Mouse (Mus musculus) neural tube, embryonic 14.5 days (tissue): ENCODE data around the gene Col15a1. TPM values are rescaled to one million over a fixed set of nuclear protein-coding genes. Genes with fewer than 3 reads are reported as not detected.

Experiments
- ATAC-seq: fragments of 200-750 bp; cut with Nextera tagmentation; 2 replicates; pipeline ENCODE4 v1.8.0; 2017; ENCODE audit warnings: low read depth, mild to moderate bottlenecking, moderate TSS enrichment, moderate library complexity
- H3K27ac ChIP-seq: fragments of 300-500 bp; sonication (generic); 2 replicates; pipeline ENCODE4 v1.5.1; 2014; ENCODE audit warnings: low read depth, mild to moderate bottlenecking, control low read depth, low read length, moderate library complexity, mixed read lengths
- H3K27me3 ChIP-seq: fragments of 300-500 bp; sonication (generic); 2 replicates; pipeline ENCODE4 v1.6.1; 2014; ENCODE audit warnings: low read length; ENCODE audit not compliant: control insufficient read depth, insufficient read depth
- H3K36me3 ChIP-seq: fragments of 300-500 bp; sonication (generic); 2 replicates; pipeline ENCODE4 v1.6.1; 2014; ENCODE audit warnings: low read length, mixed read lengths; ENCODE audit not compliant: control insufficient read depth, insufficient read depth
- H3K4me1 ChIP-seq: fragments of 300-500 bp; sonication (generic); 2 replicates; pipeline ENCODE4 v1.6.1; 2014; ENCODE audit warnings: low read length; ENCODE audit not compliant: control insufficient read depth, insufficient read depth
- H3K4me2 ChIP-seq: fragments of 300-500 bp; sonication (generic); 2 replicates; pipeline ENCODE4 v1.6.1; 2014; ENCODE audit warnings: mild to moderate bottlenecking, low read depth, low read length, control low read depth
- H3K4me3 ChIP-seq: fragments of 300-500 bp; sonication (generic); 2 replicates; pipeline ENCODE4 v1.5.1; 2014; ENCODE audit warnings: low read depth, low read length, control low read depth, mixed read lengths
- H3K9ac ChIP-seq: fragments of 300-500 bp; sonication (generic); replicated peaks from 2 replicates; pipeline ENCODE4 v1.6.1; 2014; ENCODE audit warnings: low read depth, mild to moderate bottlenecking, control low read depth, low read length, mixed read lengths
- H3K9me3 ChIP-seq: fragments of 300-500 bp; sonication (generic); 2 replicates; pipeline ENCODE4 v1.6.1; 2016; ENCODE audit warnings: low read length; ENCODE audit not compliant: control insufficient read depth
- WGBS: fragments of 180-500 bp; shearing (Covaris S2); extraction: QIAGEN DNeasy Blood & Tissue Kit; methylation state at CpG from one replicate; pipeline ENCODE4 v1.1.7; 2014; 5-methylcytosine and 5-hydroxymethylcytosine counted together
- polyA plus RNA-seq: library from polyadenylated mRNA; unstranded; fragments of >200 nt; fragmentation: Nextera tagmentation; extraction: Ambion mirVana; gene quantifications from 2 replicates; pipeline ENCODE4 v1.2.1, GENCODE M21; 2014

The Col15a1 gene
- polyA plus RNA-seq, 1 experiment from 2014 or later = 2.0 TPM

DNA sequence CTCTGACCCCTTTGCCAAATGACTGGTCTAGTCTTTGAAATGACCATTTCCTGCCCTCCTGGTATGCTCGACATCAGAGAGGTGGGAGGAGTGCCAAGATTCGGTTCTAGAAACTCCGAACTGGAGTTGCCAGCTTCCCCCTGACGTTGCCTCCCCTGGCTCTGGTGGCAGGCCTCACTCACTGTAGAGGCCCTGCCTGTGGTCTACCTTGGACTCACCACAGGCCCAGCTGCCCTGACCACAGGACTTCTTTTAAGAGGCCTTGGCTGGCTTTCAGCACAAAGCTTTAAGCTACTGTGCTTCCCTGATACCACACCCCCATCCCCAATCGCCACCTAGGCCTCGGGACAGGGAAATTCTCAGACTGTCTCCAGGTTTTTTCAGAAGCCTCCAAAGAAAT, 21.4 kb upstream of the Col15a1 start:
- 80% methylated on average over 6 of the region's 6 CpGs for WGBS
- Histone ChIP-seq H3K4me3 (no peak overlapping the region), H3K27me3 (no peaks in the 10 kb centered on the region)

GRCm38 (mm10) chr4:47196173-47196572, 11.8 kb upstream of the Col15a1 start:
- Histone ChIP-seq H3K4me2 (no peak overlapping the region), H3K36me3 (no peaks in the 10 kb centered on the region), H3K9me3 (no peaks in the 10 kb centered on the region), H3K27ac (no peak overlapping the region), H3K9ac (no peak overlapping the region), H3K4me3 (no peak overlapping the region), H3K27me3 (no peaks in the 10 kb centered on the region), H3K4me1 (no peaks in the 10 kb centered on the region)
- no peak for ATAC-seq
- 83% methylated on average over 3 of the region's 3 CpGs for whole genome bisulfite sequencing

More for the DNA sequence above, 21.4 kb upstream of the Col15a1 start:
- H3K27ac ChIP-seq = no peak overlapping the region
- no peaks in the 10 kb centered on the region for H3K4me1 ChIP-seq
- no peak overlapping the region for H3K4me2 ChIP-seq
- no peak overlapping the region for H3K9ac ChIP-seq
- no peaks in the 10 kb centered on the region for H3K36me3 ChIP-seq
- no peak for ATAC-seq
- H3K9me3 ChIP-seq = no peaks in the 10 kb centered on the region

DNA sequence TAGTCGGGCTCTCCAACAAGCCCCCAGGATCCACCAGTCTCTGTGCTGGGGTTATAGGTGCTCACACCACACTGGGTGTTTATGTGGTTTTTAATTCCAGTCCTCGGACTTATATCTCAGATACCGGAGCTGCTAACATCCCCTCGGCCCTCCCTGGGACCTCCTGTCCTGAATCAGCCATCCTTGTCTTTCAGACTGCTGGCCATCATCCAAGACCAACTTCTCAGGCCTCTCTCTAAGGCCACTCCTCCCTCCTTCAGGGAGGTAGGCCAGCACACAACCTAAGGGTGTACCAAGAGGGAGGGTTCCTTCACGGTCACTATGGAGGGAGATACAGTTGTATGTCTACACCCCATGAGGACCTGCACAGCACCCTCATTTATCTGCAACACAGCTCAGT, 4.3 kb upstream of the Col15a1 start:
- no peak overlapping the region for H3K4me3 ChIP-seq
- WGBS = 85% methylated on average over 5 of the region's 5 CpGs
- no peaks in the 10 kb centered on the region for H3K36me3 ChIP-seq
- no peak for ATAC-seq
- H3K9me3 ChIP-seq = no peaks in the 10 kb centered on the region
- H3K4me2 ChIP-seq = no peak overlapping the region
- H3K4me1 ChIP-seq = 0 out of 2 replicates have a peak, but pooled peaks cover 5% of the 10 kb centered on the region
- no peak overlapping the region for H3K27ac ChIP-seq
- H3K27me3 ChIP-seq = peaks cover 15% of the 10 kb centered on the region
- no peak overlapping the region for H3K9ac ChIP-seq

DNA sequence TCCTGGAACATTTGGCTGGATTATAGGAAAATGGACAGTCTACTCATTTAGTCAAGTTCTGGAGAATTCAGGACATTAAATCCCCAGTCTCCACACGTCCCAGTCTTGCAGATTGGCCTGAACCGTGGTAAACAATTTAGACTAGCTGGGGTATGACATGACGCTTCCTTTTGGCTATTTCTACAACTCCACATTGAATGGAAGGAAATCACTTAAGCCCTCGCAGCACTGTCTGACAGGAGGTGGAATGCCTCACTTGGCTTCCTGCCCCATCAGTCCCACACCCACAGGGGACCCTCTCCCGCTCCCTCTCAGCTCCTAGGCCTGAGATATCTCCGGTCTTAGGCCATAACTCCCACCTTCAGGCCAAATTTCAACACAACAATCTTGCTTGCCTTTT, 2.1 kb upstream of the Col15a1 start:
- WGBS = 80% methylated on average over 6 of the region's 6 CpGs
- Histone ChIP-seq H3K4me2 (no peak overlapping the region), H3K36me3 (no peaks in the 10 kb centered on the region), H3K9ac (no peak overlapping the region), H3K4me1 (0 out of 2 replicates have a peak, but pooled peaks cover 5% of the 10 kb centered on the region), H3K4me3 (no peak overlapping the region), H3K9me3 (no peaks in the 10 kb centered on the region), H3K27ac (no peak overlapping the region), H3K27me3 (peaks cover 29% of the 10 kb centered on the region)
- no peak for ATAC-seq

DNA sequence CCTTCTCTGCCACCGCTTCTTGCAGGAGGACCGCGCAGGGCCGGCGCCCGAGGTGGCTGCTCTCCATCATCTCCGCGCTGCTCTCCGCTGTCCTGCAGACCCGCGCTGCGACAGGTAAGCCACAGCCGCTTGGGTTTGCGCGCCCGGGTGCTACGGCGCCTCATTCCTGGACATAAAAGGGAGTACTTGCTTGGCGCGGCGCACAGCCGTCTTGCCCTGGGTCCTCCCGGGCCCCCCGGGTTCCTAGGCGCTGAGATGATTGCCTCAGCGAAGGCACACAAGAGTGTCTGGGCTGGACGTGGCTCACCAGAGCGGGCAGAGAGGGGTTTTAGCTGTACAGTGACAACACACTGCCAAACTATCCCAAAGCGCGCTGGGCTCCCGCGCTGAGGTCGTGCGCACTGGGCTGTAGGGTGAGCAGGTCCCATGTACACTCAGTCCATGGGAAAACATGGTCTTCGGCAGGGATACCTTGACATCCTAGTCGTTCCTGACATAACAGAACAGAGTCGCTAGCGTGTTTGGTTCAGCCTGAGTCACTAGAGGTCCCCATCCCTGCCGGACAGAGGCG, 545 bp downstream of the Col15a1 start:
- Histone ChIP-seq H3K4me3 (peak overlapping the region; percentile 47), H3K4me2 (peak overlapping the region; percentile 77), H3K9ac (peak overlapping the region; percentile 58), H3K27ac (no peak overlapping the region), H3K9me3 (no peaks in the 10 kb centered on the region), H3K4me1 (0 out of 2 replicates have a peak, but pooled peaks cover 5% of the 10 kb centered on the region), H3K36me3 (no peaks in the 10 kb centered on the region), H3K27me3 (peaks cover 29% of the 10 kb centered on the region)
- ATAC-seq = peak; percentile 72; the same call in 1 of the 2 replicates
- 3% methylated on average over 40 of the region's 40 CpGs for WGBS

DNA sequence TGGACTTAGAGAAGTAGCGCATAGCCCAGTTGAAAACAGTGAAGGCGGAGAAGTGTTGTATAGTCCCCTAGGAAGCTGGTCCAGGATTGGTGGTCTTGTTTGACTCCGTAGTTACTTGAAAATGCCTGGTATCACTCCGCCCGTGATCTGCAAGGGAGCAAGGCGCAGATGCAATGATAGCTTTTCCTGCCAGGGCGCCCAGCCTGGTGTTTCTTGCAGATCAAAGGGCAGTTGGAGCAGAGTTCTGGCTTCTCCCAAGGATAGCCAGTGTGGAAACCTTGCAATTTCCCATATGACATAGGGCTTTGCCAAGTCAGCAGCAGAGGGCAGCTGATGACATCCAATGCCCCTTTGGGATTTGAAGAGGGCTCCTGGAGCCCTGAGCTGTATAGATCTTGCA, 1.5 kb downstream of the Col15a1 start:
- ATAC-seq = no peak
- no peak overlapping the region for H3K4me3 ChIP-seq
- no peak overlapping the region for H3K27ac ChIP-seq
- H3K9ac ChIP-seq = no peak overlapping the region
- H3K9me3 ChIP-seq = no peaks in the 10 kb centered on the region
- H3K27me3 ChIP-seq = peaks cover 29% of the 10 kb centered on the region
- H3K36me3 ChIP-seq = no peaks in the 10 kb centered on the region
- H3K4me1 ChIP-seq = 0 out of 2 replicates have a peak, but pooled peaks cover 5% of the 10 kb centered on the region
- no peak overlapping the region; the same call in 1 of the 2 replicates for H3K4me2 ChIP-seq
- WGBS = 77% methylated on average over 7 of the region's 7 CpGs

- no peak for ATAC-seq
- no peaks in the 10 kb centered on the region for H3K4me1 ChIP-seq
- no peak overlapping the region for H3K9ac ChIP-seq
- 95% methylated on average over 1 of the region's 1 CpGs for WGBS
- H3K4me3 ChIP-seq = no peak overlapping the region
- H3K27ac ChIP-seq = no peak overlapping the region
- H3K36me3 ChIP-seq = no peaks in the 10 kb centered on the region
- no peaks in the 10 kb centered on the region for H3K9me3 ChIP-seq
- no peaks in the 10 kb centered on the region for H3K27me3 ChIP-seq
- H3K4me2 ChIP-seq = no peak overlapping the region
These were observed 10.9 kb downstream of the Col15a1 start for GRCm38 (mm10) chr4:47218828-47219227.

DNA sequence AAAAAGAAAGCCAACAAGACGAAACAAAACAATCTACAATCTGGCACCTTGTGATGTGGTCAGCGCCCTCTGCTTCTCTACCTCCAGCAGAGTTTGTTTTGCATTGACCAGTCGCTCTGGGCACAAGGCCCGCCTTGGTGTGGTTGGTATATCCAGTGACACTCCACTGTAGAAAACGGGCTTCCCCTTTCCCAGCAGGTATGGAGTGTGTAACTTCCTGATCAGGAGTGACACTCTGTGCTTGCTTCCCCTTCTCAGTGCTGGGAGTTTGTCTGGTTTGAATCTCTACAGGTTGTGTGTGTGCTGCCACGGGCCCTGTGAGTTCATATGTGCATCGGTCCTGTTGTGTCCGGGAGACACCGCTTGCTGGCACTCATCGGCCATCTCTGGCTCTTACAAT, 11.4 kb downstream of the Col15a1 start:
- Histone ChIP-seq H3K4me1 (no peaks in the 10 kb centered on the region), H3K4me2 (no peak overlapping the region), H3K36me3 (no peaks in the 10 kb centered on the region), H3K9me3 (no peaks in the 10 kb centered on the region), H3K9ac (no peak overlapping the region), H3K4me3 (no peak overlapping the region), H3K27ac (no peak overlapping the region), H3K27me3 (no peaks in the 10 kb centered on the region)
- no peak for ATAC-seq
- 87% methylated on average over 10 of the region's 10 CpGs for WGBS

DNA sequence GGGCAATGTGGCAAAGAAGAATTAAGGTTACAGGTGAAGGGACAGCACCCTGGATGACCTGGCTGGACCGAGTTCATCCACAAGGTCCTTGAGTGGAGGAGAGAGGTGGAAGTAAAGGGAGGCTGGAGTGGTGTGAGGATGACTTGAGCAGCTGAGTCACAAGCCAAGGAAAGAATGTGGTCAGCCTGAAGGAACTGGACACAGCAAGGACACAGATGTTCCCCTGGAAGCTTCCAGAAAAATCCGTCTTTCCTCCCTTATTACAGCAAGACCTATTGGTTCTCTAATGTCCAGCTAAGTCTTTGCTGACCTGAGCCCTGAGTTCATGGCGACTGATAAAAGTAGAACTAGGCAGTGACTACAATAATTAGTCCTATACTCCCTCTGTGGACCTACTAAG, 12.6 kb downstream of the Col15a1 start:
- H3K36me3 ChIP-seq = no peaks in the 10 kb centered on the region
- H3K27me3 ChIP-seq = no peaks in the 10 kb centered on the region
- no peak for ATAC-seq
- H3K9ac ChIP-seq = no peak overlapping the region
- H3K9me3 ChIP-seq = no peaks in the 10 kb centered on the region
- WGBS = 93% methylated on average over 3 of the region's 3 CpGs
- H3K4me1 ChIP-seq = no peaks in the 10 kb centered on the region
- no peak overlapping the region for H3K4me2 ChIP-seq
- H3K4me3 ChIP-seq = no peak overlapping the region
- no peak overlapping the region for H3K27ac ChIP-seq
